7 mouse cellular contexts compared by ENCODE assay signal in genomic region chr7:43782275-43783265, GRCm38 (mm10). TPM values are rescaled to one million over a fixed set of nuclear protein-coding genes. Genes with fewer than 3 reads are reported as not detected.
DNase-seq lines count a peak whose midpoint lies in the region; ATAC-seq lines count a peak whose summit lies in the region.

No protein-coding gene starts in this region.

- no peaks in the 10 kb centered on the region for H3K9me3 ChIP-seq in limb, embryonic 10.5 days (replicated peaks)
- H3K9me3 ChIP-seq in midbrain, embryonic 12.5 days: no peaks in the 10 kb centered on the region

- H3K4me2 ChIP-seq in midbrain, embryonic 12.5 days (replicated peaks): peak overlapping the region; percentile 59

- 10% methylated on average over 36 of the region's 36 CpGs for WGBS in limb, embryonic 10.5 days
- 8% methylated on average over 36 of the region's 36 CpGs for WGBS in midbrain, embryonic 12.5 days

- H3K27ac ChIP-seq in limb, embryonic 10.5 days: peak overlapping the region; percentile 46; the same call in 1 of the 2 replicates
- H3K27ac ChIP-seq in midbrain, embryonic 12.5 days (replicated peaks): no peak overlapping the region

- H3K9ac ChIP-seq in midbrain, embryonic 12.5 days (replicated peaks): peak overlapping the region; percentile 47; the same call in 1 of the 2 replicates

- H3K36me3 ChIP-seq in limb, embryonic 10.5 days: no peaks in the 10 kb centered on the region
- no peaks in the 10 kb centered on the region for H3K36me3 ChIP-seq in midbrain, embryonic 12.5 days

- H3K27me3 ChIP-seq in limb, embryonic 10.5 days (ENCODE audit: low read depth, poor library complexity, severe bottlenecking): peaks cover 28% of the 10 kb centered on the region
- H3K27me3 ChIP-seq in midbrain, embryonic 12.5 days: peaks cover 20% of the 10 kb centered on the region

- peak; percentile 78 for ATAC-seq in activated CD4-positive, CD25-positive, alpha-beta regulatory T cell, adult 4 months
- ATAC-seq in inflammation-experienced regulatory T-cells, adult 6 months: peak; percentile 81
- peak; percentile 80 for ATAC-seq in midbrain, embryonic 12.5 days (ENCODE audit: low FRiP score, low read depth)

- H3K4me1 ChIP-seq in limb, embryonic 10.5 days: peaks cover 6% of the 10 kb centered on the region
- H3K4me1 ChIP-seq in midbrain, embryonic 12.5 days: peaks cover 7% of the 10 kb centered on the region; the same call in 1 of the 2 replicates

- peak; percentile 62 to 80 for DNase-seq in cerebellum, postnatal 4 days (ENCODE audit: low spot score in 2 of 2)
- DNase-seq in gastrocnemius, postnatal 25 days: peak; percentile 40
- DNase-seq in limb, embryonic 10.5 days (ENCODE audit: low spot score): peak; percentile 90
- peak; percentile 17 for DNase-seq in spleen, adult 12 weeks (ENCODE audit: low spot score)

- H3K4me3 ChIP-seq in limb, embryonic 10.5 days: peak overlapping the region; percentile 40
- H3K4me3 ChIP-seq in midbrain, embryonic 12.5 days: peak overlapping the region; percentile 32

RNA-seq across cellular contexts. Expression of gene Klk10, which starts 1.7 kb away (rescaled TPM):
- under 1 TPM in 1 of 2 experiments, not detected in 1; 0.32 TPM for polyA plus RNA-seq in activated CD4-positive, CD25-positive, alpha-beta regulatory T cell, adult 4 months (2017; shearing (Covaris generic))
- 1 to 10 TPM in 1 of 2 experiments, under 1 TPM in 1; 0.79 to 1.2 TPM for total RNA-seq in gastrocnemius, postnatal 25 days (2021)
- polyA plus RNA-seq in inflammation-experienced regulatory T-cells, adult 6 months (2017; shearing (Covaris generic)): under 1 TPM in 1 of 3 experiments, not detected in 2; 0.73 TPM
- polyA plus RNA-seq in limb, embryonic 10.5 days (2016; fragmentation: Nextera tagmentation; extraction: Ambion mirVana): 0.20 and 0.25 TPM in 2 replicates
- 0.13 TPM in 1 of 2 replicates, not detected in the other for polyA plus RNA-seq in midbrain, embryonic 12.5 days (2016; fragmentation: Nextera tagmentation; extraction: Ambion mirVana)

RNA-seq across cellular contexts. Expression of gene Klk11, which starts 8.2 kb away (rescaled TPM):
- polyA plus RNA-seq in activated CD4-positive, CD25-positive, alpha-beta regulatory T cell, adult 4 months (2017; shearing (Covaris generic)): under 1 TPM in 1 of 2 experiments, not detected in 1; 0.36 TPM
- not detected for total RNA-seq in gastrocnemius, postnatal 25 days (2021)
- under 1 TPM in 1 of 3 experiments, not detected in 2; 0.46 TPM for polyA plus RNA-seq in inflammation-experienced regulatory T-cells, adult 6 months (2017; shearing (Covaris generic))
- 0.13 and 0.33 TPM in 2 replicates for polyA plus RNA-seq in limb, embryonic 10.5 days (2016; fragmentation: Nextera tagmentation; extraction: Ambion mirVana)
- polyA plus RNA-seq in midbrain, embryonic 12.5 days (2016; fragmentation: Nextera tagmentation; extraction: Ambion mirVana): not detected in 2 replicates

RNA-seq across cellular contexts. Expression of gene Klk9, which starts 9.1 kb away (rescaled TPM):
- polyA plus RNA-seq in activated CD4-positive, CD25-positive, alpha-beta regulatory T cell, adult 4 months (2017; shearing (Covaris generic)): not detected
- total RNA-seq in gastrocnemius, postnatal 25 days (2021): not detected
- polyA plus RNA-seq in inflammation-experienced regulatory T-cells, adult 6 months (2017; shearing (Covaris generic)): not detected
- 0.09 TPM in 1 of 2 replicates, not detected in the other for polyA plus RNA-seq in limb, embryonic 10.5 days (2016; fragmentation: Nextera tagmentation; extraction: Ambion mirVana)
- polyA plus RNA-seq in midbrain, embryonic 12.5 days (2016; fragmentation: Nextera tagmentation; extraction: Ambion mirVana): not detected in 2 replicates

RNA-seq across cellular contexts. Expression of gene Klk12, which starts 13.9 kb away (rescaled TPM):
- polyA plus RNA-seq in activated CD4-positive, CD25-positive, alpha-beta regulatory T cell, adult 4 months (2017; shearing (Covaris generic)): not detected
- total RNA-seq in gastrocnemius, postnatal 25 days (2021): not detected
- not detected for polyA plus RNA-seq in inflammation-experienced regulatory T-cells, adult 6 months (2017; shearing (Covaris generic))
- not detected in 2 replicates for polyA plus RNA-seq in limb, embryonic 10.5 days (2016; fragmentation: Nextera tagmentation; extraction: Ambion mirVana)
- not detected in 2 replicates for polyA plus RNA-seq in midbrain, embryonic 12.5 days (2016; fragmentation: Nextera tagmentation; extraction: Ambion mirVana)

RNA-seq across cellular contexts. Expression of gene Klk8, which starts 14.8 kb away (rescaled TPM):
- 100 to 1,000 TPM; 179 to 197 TPM for polyA plus RNA-seq in activated CD4-positive, CD25-positive, alpha-beta regulatory T cell, adult 4 months (2017; shearing (Covaris generic))
- total RNA-seq in gastrocnemius, postnatal 25 days (2021): 1 to 10 TPM; 2.1 to 2.9 TPM
- 100 to 1,000 TPM; 127 to 173 (median 148) TPM for polyA plus RNA-seq in inflammation-experienced regulatory T-cells, adult 6 months (2017; shearing (Covaris generic))
- polyA plus RNA-seq in limb, embryonic 10.5 days (2016; fragmentation: Nextera tagmentation; extraction: Ambion mirVana): 13.7 and 16.4 TPM in 2 replicates
- 6.1 and 6.3 TPM in 2 replicates for polyA plus RNA-seq in midbrain, embryonic 12.5 days (2016; fragmentation: Nextera tagmentation; extraction: Ambion mirVana)

Comparison
In these comparisons a context has a peak if more than half of its experiments do, and no peak if none do; other contexts are left out.
1. DNase-seq: peak in every context shown above with its lines; median percentile 90 in limb, embryonic 10.5 days; 71 in cerebellum, postnatal 4 days; 40 in gastrocnemius, postnatal 25 days; 17 in spleen, adult 12 weeks.